Mouse (Mus musculus): ENCODE results near the gene Tnnt1.
"Not testable (repeated sequence)": the region's sequence is repeated elsewhere in the genome, so short reads cannot be mapped to it uniquely, and the experiment has no call there.

The Tnnt1 gene

GRCm38 (mm10) chr7:4516332-4517050, at the start of gene Tnnt1:
Gene Tnnt1 (minus strand): TSS chr7:4516382.
- no peak for DNase-seq

DNA sequence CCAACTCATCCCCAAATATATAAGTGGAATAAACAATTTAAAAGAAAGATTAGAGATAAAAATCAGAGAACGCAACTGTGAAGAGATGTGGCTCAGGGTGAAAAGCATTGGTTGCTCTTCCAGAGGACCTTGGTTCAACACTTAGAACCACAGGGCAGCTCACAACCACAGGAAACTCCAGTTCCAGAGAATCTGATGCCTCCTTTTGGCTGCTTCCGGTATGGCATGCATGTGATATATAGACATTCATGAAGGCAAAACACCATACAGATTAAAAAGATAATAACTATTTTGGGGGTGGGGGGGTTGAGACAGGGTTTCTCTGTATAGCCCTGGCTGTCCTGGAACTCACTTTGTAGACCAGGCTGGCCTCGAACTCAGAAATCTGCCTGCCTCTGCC, 46.5 kb upstream of the Tnnt1 start:
- DNase-seq = no peak

DNA sequence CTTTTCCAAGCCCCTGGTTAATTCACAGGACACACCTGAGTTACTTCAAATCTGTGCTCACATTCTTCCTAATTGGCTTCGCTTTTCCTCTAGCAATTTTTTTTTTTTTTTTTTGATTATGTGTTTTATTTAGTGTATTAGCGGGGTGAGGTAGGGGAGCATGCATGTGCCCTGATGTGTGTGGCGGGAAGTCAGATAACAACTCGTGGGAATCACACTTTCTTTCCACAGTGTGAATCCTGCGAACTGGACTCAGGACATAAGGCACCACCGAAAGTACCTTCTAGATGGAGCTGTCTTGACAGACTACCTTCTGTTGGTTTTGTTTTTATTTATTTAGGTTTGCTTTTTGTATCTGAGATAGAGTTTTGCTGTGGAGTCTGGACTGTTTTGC, 41.0 kb upstream of the Tnnt1 start:
- DNase-seq = no peak

DNA sequence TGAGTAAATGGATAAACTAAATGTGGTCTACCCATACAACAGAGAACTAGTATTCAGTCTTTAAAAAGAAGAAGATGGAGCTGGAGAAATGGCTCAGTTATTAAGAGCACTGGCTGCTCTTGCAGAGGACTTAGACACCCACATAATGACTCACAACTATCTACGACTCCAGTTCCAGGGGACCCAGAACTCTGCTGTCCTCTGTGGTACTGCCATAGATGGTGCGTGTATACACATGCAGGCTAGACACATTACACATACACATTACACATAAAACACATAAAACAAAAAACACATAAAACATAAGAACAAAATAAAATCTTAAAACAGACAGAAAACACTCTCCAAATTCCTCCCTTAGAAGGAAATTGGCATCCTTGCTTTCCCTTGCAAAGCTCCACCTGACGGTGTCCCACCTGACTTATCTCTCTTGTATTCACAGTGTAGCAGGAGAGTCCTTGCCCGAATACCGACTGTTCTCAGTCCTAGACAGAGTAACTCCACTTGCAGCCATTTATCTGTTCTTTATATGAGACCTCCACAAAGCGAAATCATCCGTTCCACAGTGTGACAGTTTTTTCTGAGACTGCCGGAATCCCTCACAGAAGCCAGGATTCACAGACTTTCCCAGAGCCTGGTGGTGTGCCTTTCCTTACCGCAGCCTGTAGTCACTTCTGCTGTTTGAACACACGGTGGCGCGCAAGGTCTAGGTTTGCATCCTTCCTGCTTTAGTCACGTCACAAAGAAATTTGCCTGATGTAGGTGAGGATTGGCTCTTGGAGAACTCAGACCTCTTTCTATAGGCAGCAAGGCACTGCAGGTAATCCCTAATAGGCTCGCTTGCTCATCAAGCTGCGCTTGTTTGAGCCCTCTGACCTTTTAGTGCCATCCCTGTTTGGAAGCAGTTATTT, 40.3 kb upstream of the Tnnt1 start:
- DNase-seq = peak; percentile 88 to 90

GRCm38 (mm10) chr7:4547221-4547641, 31.0 kb upstream of the Tnnt1 start, which contains the start of gene Syt5:
Gene Syt5 (minus strand): TSS chr7:4547541.
- DNase-seq = peak; percentile 73 to 78

GRCm38 (mm10) chr7:4546591-4547131, 30.5 kb upstream of the Tnnt1 start:
- peak; percentile 94 to 95 for DNase-seq

DNA sequence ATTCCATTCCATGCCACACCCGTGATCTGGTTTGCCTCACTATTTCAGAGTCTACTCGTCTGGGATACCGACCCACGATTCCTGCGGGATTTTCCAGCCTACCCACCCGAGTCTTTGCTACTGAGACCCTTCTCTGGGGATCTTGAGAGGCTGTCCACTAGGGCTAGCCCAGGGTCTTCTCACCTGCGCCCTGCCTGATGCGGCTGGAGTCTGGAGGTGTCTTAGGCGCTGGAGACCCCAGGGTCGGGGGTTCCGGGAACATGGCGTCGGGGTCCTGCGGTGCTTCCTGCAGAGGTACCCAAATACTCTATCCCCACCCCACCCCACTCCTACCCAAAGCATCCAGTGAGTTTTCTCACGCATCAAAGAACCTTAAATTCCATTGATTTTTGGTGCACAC, 29.9 kb upstream of the Tnnt1 start:
- no peak for DNase-seq

- DNase-seq = no peak
Observed at GRCm38 (mm10) chr7:4542013-4542412, 25.8 kb upstream of the Tnnt1 start.

DNA sequence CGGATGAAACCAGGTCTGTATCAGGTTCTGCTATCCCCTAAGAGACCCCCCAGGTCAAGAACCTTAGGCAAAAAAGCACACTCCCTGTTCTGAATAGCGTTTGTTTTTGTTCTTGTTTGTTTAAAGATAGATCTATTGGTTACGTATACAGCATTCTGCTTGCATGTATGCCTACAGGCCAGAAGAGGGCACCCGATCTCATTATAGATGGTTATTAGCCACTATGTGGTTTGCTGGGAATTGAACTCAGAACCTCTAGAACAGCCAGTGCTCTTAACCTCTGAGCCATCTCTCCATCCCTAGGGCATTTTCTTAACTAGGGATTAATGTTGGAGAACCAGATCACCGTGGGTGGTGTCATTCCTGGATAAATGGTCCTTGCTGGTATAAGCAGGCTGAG, 25.2 kb upstream of the Tnnt1 start:
- no peak for DNase-seq

DNA sequence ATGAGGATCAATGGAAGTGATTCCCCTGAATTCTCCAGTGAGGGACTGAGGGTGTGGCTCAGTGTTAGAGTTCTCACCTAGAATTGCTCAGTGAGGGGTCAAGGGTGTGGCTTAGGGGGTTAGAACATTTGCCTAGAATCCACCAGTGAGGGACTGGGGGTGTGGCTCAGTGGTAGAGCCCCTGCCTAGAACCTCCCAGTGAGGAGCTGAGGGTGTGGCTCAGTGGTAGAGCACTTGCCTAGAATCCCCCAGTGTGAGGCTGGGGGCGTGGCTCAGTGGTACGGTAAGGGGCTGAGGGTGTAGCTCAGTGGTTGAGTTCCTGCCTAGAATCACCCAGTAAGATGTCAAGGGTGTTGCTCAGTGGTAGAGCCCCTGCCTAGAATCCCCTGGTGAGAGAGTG, 22.8 kb upstream of the Tnnt1 start:
- DNase-seq = no peak

GRCm38 (mm10) chr7:4537181-4537580, 21.0 kb upstream of the Tnnt1 start:
- no peak for DNase-seq

DNA sequence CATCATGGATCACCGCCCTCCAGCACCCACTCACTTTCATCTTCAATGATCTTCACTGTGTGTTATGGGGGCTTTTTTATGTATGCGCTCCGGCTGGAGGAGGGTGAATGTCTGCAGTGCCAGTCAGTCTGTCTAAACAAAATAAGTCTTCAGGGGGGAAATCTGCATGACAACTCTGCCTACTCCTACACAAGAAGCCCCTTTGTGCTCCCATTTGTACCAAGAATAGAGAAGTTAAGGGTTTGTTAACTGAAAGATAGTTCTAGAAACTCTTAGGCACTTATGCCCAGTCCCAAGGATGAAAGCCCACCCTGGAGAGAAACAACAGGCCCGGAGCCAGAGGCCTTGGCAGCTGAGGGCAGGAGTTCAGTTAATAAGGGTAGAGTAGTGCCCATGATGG, 20.2 kb upstream of the Tnnt1 start:
- no peak for DNase-seq

DNA sequence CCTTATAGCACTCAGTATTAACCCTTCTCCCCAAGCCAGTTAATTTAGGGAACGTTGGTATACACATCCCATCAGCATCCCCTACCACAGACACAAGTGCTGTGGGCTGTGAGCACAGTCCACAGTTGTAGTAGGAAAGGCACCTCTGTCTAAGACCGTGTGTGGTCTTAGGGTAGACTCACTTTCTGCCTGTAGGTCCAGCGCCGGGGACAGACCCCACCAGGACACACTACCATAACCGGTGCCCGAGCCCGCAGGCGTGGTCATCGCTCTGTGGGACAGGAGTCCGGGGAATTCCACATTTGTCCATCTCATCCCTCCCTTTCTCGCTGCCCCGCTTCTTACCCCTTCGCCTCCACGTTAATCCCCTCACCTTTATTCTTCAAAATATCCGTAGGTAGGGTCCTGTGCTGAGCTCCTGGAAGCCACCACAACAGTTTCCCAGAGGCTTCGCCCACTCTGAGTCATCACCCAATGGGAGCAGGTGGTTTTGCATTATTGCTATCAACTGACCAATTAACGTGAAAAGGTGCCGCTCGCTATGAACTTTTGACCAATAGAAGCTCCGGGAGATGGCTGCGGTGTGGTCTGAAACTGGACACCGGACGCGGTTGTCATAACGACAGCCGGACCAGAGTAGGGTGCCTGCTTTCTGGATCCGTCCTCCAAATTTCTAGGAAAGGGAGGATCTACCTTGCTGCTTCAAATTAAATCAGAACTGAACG, 16.0 kb upstream of the Tnnt1 start, which contains the start of gene Dnaaf3:
Gene Dnaaf3, minus strand, starts transcription at position 449 of the 725 bp plus-strand sequence.
- peak; percentile 33 to 37 for DNase-seq

GRCm38 (mm10) chr7:4530166-4530565, 14.0 kb upstream of the Tnnt1 start:
- not testable (repeated sequence) for DNase-seq

DNA sequence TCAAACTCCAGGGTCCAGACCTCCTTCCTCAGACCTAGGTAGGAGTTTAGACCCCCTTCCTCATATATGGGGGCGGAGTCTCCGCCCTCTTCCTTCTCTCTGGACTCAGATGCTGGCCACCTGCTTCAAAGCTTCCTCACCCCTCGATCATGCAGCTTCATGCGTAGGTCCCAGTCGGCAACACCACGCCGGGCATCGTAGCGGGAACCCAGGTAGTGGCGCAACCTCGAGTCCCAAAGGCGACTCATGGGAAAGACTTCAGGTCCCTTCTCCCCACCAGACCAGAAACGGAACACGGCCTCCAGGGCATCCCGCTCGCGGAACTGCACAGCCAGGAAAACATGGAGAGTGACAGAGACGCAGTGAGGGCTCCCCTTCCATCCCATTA, 11.1 kb upstream of the Tnnt1 start:
- no peak for DNase-seq

DNA sequence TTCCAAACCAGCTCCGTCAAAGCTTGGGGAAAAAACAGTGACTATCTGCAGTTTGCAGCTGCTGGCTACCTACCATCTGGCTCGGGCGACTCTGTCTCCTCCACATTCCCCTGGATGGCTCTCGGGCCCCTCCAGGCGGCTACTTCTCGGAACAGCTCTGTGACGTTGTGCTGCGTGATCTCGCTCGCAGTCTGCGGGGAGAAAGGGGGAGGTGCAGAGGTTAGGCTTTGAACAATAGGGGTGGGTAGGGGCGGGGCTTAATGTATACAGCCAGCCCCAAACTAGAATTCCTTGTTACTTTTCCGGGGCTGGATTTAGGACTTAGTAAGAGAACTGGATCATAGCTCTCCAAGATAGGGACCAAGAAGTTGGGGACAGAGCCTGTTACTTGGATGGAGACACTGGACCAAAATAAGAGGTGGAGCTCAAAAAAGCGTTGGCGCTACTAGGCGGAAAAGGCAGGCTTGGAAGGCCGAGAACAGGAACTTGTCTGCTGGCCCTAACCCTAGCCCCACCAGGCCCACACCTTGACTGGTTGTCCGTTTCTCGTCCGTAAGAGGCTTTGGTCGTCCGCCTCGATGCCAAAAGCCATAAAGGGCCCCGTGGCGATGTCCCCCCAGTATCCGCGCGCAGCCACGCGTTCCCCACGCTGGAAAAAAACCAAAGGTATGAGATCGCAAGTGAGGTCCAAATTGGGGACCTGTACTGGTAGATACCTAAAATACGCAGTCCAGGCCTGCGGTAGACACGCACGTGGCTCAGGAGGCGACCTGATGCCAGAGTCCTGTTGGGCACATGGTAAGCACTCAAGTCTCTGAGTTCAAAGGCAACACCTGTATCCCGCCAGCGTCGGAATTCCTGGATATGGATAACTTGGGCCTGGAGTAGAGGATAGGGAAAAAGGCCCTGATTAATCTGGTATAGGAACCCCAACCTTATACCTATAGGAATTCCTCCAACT, 10.4 kb upstream of the Tnnt1 start:
- peak; percentile 77 to 85 for DNase-seq

DNA sequence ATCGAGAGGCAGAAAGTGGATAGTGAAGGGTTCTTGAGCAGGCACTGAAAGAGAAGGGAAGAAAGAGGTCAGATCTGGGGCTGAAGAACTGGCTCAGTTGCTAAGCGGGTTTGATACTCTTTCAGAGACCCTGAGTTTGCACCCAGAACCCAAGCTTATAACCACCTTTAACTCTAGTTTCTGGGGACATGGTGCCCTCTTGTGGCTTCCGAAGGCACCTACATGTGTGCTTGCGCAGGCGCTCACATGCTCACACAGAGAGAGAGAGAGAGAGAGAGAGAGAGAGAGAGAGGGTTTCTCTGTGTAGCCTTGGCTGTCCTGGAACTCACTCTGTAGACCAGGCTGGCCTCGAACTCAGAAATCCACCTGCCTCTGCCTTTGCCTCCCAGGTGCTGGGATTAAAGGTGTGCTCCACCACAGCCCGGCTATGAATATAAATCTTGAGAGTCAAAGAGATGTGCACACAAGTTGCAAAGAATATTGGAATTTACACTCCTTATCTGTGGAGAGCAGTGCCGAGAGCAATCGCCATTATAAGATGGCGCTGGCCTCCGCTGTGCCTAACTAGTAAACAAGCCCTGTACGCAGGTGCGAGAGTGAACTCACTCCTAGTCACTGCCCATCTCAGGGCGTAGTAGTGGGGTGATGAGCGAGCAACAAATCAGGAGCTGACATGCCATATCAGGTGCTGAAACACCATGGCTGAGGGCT, 8.2 kb upstream of the Tnnt1 start, which contains the start of gene Tnni3:
Gene Tnni3, minus strand, starts transcription at position 18 of the 711 bp plus-strand sequence.
- peak; percentile 52 to 71 for DNase-seq

DNA sequence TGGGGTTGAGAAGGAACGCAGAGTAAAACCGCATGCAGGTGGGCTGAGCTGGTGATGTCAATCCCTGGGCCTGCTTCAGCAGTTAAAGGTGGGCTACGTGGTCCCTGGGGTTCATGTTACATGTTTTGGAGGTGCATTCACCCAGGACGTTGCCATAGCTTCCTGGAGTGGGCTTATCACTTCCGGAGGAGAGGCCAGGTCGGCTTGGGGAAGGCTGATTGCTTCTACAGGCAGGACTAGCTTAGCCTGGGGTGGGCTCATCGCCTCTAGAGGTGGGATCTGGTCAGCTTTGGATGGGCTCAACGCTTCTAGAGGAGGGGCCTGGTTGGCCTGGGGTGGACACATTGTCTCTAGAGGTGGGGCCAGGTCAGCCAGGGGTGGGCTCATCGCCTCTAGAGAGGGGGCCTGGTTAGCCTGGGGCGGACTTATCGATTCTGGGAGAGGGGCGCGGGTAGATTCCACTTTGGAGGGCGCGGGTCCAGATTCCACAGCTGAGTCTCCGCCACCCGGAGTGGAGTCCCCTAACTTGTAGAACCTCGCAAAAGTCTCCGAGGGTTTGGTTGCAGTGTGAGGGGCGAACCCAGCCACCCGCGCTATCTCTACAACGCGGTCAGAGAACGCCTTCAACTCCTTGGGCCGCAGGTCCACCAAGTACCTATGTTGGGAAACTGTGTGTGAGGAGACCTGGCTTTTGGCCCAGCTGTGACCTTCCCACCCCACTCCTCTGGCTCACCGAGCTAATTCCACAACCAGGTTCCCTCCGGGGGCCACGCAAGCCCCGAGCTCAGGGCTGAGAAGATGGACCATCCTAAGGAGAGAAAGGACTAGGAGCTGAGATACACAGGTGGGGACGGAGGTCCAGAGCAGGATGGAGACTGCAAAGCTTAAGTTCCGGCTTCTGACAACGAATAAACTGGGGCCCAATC, 7.3 kb upstream of the Tnnt1 start:
- no peak for DNase-seq

DNA sequence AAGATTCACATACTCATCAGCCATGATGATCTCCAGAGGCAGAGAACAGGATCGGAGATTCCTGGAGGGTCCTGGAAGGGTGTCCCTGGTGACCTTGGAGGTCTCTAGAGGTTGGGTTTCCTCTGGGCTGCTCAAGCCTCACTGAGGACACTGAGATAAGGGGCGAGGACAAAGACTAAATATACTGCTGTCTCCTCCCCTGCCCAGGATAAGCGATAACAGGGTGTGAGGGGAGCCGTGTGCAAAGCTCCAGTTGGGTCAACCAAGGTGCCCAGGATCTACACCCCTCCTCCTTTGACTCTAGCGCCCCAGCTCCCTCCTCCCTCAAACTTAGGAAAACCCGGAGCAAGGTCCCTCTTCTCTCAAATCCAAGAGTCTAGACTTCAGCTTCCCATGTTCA, 6.1 kb upstream of the Tnnt1 start:
- DNase-seq = no peak
